9 mouse cellular contexts compared by ENCODE assay signal in genomic region chr2:180786732-180787131, GRCm38 (mm10). TPM values are rescaled to one million over a fixed set of nuclear protein-coding genes. Genes with fewer than 3 reads are reported as not detected.
A peak's percentile ranks its signal among the peaks of the same experiment; 100 is the strongest.
DNase-seq lines count a peak whose midpoint lies in the region; ATAC-seq and TF ChIP-seq lines count a peak whose summit lies in the region.
"Had no signal": no experiment of that assay in that cellular context is flagged by ENCODE, and none has a peak within 500 bp of the region (broad histone marks: within the 10 kb centered on the region; RNA-seq: fewer than 3 reads in every experiment).

No protein-coding gene starts in this region.

- H3K9me3 ChIP-seq in forebrain, embryonic 14.5 days (replicated peaks; ENCODE audit: control insufficient read depth, low read length) = no peaks in the 10 kb centered on the region
- no peaks in the 10 kb centered on the region for H3K9me3 ChIP-seq in forebrain, embryonic 15.5 days
- no peaks in the 10 kb centered on the region for H3K9me3 ChIP-seq in liver, embryonic 12.5 days (replicated peaks)
- no peaks in the 10 kb centered on the region for H3K9me3 ChIP-seq in ES-E14 (ENCODE audit: control insufficient read depth, insufficient read depth, low read depth, low read length)
- no peaks in the 10 kb centered on the region for H3K9me3 ChIP-seq in lung, postnatal 0 days (ENCODE audit: low read length)
- H3K9me3 ChIP-seq: hindbrain, embryonic 15.5 days had no signal

- no peak overlapping the region for H3K9ac ChIP-seq in forebrain, embryonic 14.5 days (ENCODE audit: low read length)
- no peak overlapping the region for H3K9ac ChIP-seq in forebrain, embryonic 15.5 days (replicated peaks)
- no peak overlapping the region for H3K9ac ChIP-seq in liver, embryonic 12.5 days
- H3K9ac ChIP-seq in ES-E14 (ENCODE audit: insufficient read depth, low read depth, low read length, poor library complexity, severe bottlenecking) = no peak overlapping the region
- no peak overlapping the region for H3K9ac ChIP-seq in lung, postnatal 0 days (replicated peaks; ENCODE audit: low read depth)
- H3K9ac ChIP-seq: hindbrain, embryonic 15.5 days had no signal

- H3K36me3 ChIP-seq in forebrain, embryonic 14.5 days (ENCODE audit: control insufficient read depth, insufficient read depth, low read length) = no peaks in the 10 kb centered on the region
- no peaks in the 10 kb centered on the region for H3K36me3 ChIP-seq in forebrain, embryonic 15.5 days
- no peaks in the 10 kb centered on the region for H3K36me3 ChIP-seq in liver, embryonic 12.5 days
- no peaks in the 10 kb centered on the region for H3K36me3 ChIP-seq in ES-E14 (ENCODE audit: control insufficient read depth, insufficient read depth, low read length, poor library complexity, severe bottlenecking)
- no peaks in the 10 kb centered on the region for H3K36me3 ChIP-seq in lung, postnatal 0 days (ENCODE audit: insufficient read depth, low read length)
- H3K36me3 ChIP-seq: hindbrain, embryonic 15.5 days had no signal

- no peak overlapping the region for H3K4me2 ChIP-seq in forebrain, embryonic 14.5 days (ENCODE audit: low read length)
- H3K4me2 ChIP-seq in forebrain, embryonic 15.5 days (replicated peaks) = no peak overlapping the region
- no peak overlapping the region for H3K4me2 ChIP-seq in liver, embryonic 12.5 days
- no peak overlapping the region for H3K4me2 ChIP-seq in lung, postnatal 0 days (replicated peaks; ENCODE audit: low read depth, low read length)
- H3K4me2 ChIP-seq: hindbrain, embryonic 15.5 days had no signal

- TF ChIP-seq CTCF in lung, postnatal 0 days (IDR thresholded peaks at IDR 0.05) = peak; percentile 73

- in situ Hi-C loops in ES-E14 (cut with MboI; ENCODE audit: low sequenced_read_pairs in 2 of 2, unreplicated experiment in 2 of 2) = loop anchor here in 1 of 2 experiments (25.0 kb wide), 1 partner anchor 224 kb away; no protein-coding TSS in a partner anchor

- H3K27me3 ChIP-seq in forebrain, embryonic 14.5 days (replicated peaks; ENCODE audit: control insufficient read depth, insufficient read depth, low read length) = no peaks in the 10 kb centered on the region
- 0 out of 2 replicates have a peak, but pooled peaks cover under 1% of the 10 kb centered on the region for H3K27me3 ChIP-seq in forebrain, embryonic 15.5 days
- peaks cover 45% of the 10 kb centered on the region for H3K27me3 ChIP-seq in liver, embryonic 12.5 days (replicated peaks)
- no peaks in the 10 kb centered on the region for H3K27me3 ChIP-seq in lung, postnatal 0 days (replicated peaks; ENCODE audit: insufficient read depth, low read length)
- H3K27me3 ChIP-seq: hindbrain, embryonic 15.5 days had no signal

- TF ChIP-seq EP300 in lung, postnatal 0 days (IDR thresholded peaks at IDR 0.05) = no peak

- no peak overlapping the region for H3K27ac ChIP-seq in forebrain, embryonic 14.5 days (ENCODE audit: low read depth, low read length)
- H3K27ac ChIP-seq in forebrain, embryonic 15.5 days (replicated peaks) = no peak overlapping the region
- H3K27ac ChIP-seq in liver, embryonic 12.5 days = no peak overlapping the region
- no peak overlapping the region for H3K27ac ChIP-seq in ES-E14 (ENCODE audit: insufficient read depth, low read depth, low read length, poor library complexity, severe bottlenecking)
- H3K27ac ChIP-seq in lung, postnatal 0 days (ENCODE audit: low read length) = no peak overlapping the region
- H3K27ac ChIP-seq: hindbrain, embryonic 15.5 days had no signal

- peak; percentile 48 for DNase-seq in forebrain, embryonic 14.5 days (ENCODE audit: low spot score)
- DNase-seq in liver (peak; percentile 45), ES-E14 (ENCODE audit: low read depth, low spot score) (peak; percentile 59)
- DNase-seq in cerebellum, postnatal 10 days = peak; percentile 78 to 85
- peak; percentile 16 for DNase-seq in lung, postnatal 0 days (ENCODE audit: low spot score)
- DNase-seq in yolk sac, embryonic 10.5 days (ENCODE audit: low spot score) = no peak

- no peak overlapping the region for H3K4me3 ChIP-seq in forebrain, embryonic 14.5 days (ENCODE audit: low read depth, low read length)
- no peak overlapping the region for H3K4me3 ChIP-seq in forebrain, embryonic 15.5 days
- no peak overlapping the region for H3K4me3 ChIP-seq in liver, embryonic 12.5 days
- H3K4me3 ChIP-seq in ES-E14 (ENCODE audit: insufficient read depth in 1 of 2, low read depth in 1 of 2, low read length in 2 of 2, poor library complexity in 1 of 2, severe bottlenecking in 1 of 2) = no peak overlapping the region
- H3K4me3 ChIP-seq in lung, postnatal 0 days (ENCODE audit: low read depth, low read length) = no peak overlapping the region
- H3K4me3 ChIP-seq: hindbrain, embryonic 15.5 days had no signal

- ATAC-seq in forebrain, embryonic 14.5 days = no peak
- ATAC-seq in forebrain, embryonic 15.5 days (replicated peaks) = no peak
- ATAC-seq in liver, embryonic 12.5 days = no peak
- ATAC-seq in lung, postnatal 0 days = no peak

- peaks cover 10% of the 10 kb centered on the region for H3K4me1 ChIP-seq in forebrain, embryonic 14.5 days (ENCODE audit: control insufficient read depth, insufficient read depth, low read length)
- H3K4me1 ChIP-seq in forebrain, embryonic 15.5 days = peaks cover 28% of the 10 kb centered on the region
- H3K4me1 ChIP-seq in liver, embryonic 12.5 days = no peaks in the 10 kb centered on the region
- 0 out of 4 replicates have a peak, but pooled peaks cover 0 to 2% of the 10 kb centered on the region in 2 experiments for H3K4me1 ChIP-seq in ES-E14 (ENCODE audit: control insufficient read depth in 2 of 2, insufficient read depth in 2 of 2, low read length in 2 of 2, poor library complexity in 1 of 2)
- no peaks in the 10 kb centered on the region for H3K4me1 ChIP-seq in lung, postnatal 0 days (ENCODE audit: insufficient read depth, low read depth, low read length)

TF ChIP-seq in ES-E14, 5 proteins besides CTCF, POLR2A, EP300 and RAD21:
- TF ChIP-seq ZC3H11A (IDR thresholded peaks at IDR 0.05; ENCODE audit: borderline replicate concordance, low read depth, low read length) = 0 out of 2 replicates have a peak, but pooled peaks have one; percentile 38
- no peak for TF ChIP-seq MAFK (IDR thresholded peaks at IDR 0.05; ENCODE audit: insufficient read depth, low read depth, low read length)

RNA-seq across cellular contexts. Expression of gene Bhlhe23, which starts 10.0 kb away (rescaled TPM):
- 0.85 and 1.1 TPM in 2 replicates for polyA plus RNA-seq in forebrain, embryonic 14.5 days (2014; fragmentation: Nextera tagmentation; extraction: Ambion mirVana)
- 0.51 and 1.1 TPM in 2 replicates for polyA plus RNA-seq in forebrain, embryonic 15.5 days (2015; fragmentation: Nextera tagmentation; extraction: Ambion mirVana)
- polyA plus RNA-seq in liver, embryonic 12.5 days (2016; fragmentation: Nextera tagmentation; extraction: Ambion mirVana) = not detected in 2 replicates
- total RNA-seq in ES-E14 (2012; rRNA removed) = 0.11 and 0.18 TPM in 2 replicates
- not detected in 2 replicates for polyA plus RNA-seq in lung, postnatal 0 days (2015; fragmentation: Nextera tagmentation; extraction: Ambion mirVana)
